Mouse (Mus musculus) kidney, postnatal 36 days (tissue): ENCODE measurements around the gene Scn5a.

ENCODE experiments used
- DNase-seq, 2 experiments: peaks; one replicate each; pipeline ENCODE4 v3.0.0; 2021 to 2022; ENCODE audit warnings: mixed read lengths in 2 of 2

The Scn5a gene

GRCm38 (mm10) chr9:119578636-119579438, at the start of gene Scn5a:
Gene Scn5a (minus strand): TSS chr9:119579016.
- peak in 1 of 2 experiments; percentile 54 for DNase-seq

GRCm38 (mm10) chr9:119627227-119627626, 48.4 kb upstream of the Scn5a start:
- DNase-seq: no peak

- DNase-seq: no peak
Measured at GRCm38 (mm10) chr9:119624151-119624550, 45.3 kb upstream of the Scn5a start.

GRCm38 (mm10) chr9:119614798-119615197, 36.0 kb upstream of the Scn5a start:
- DNase-seq: no peak

- no peak for DNase-seq
Measured at GRCm38 (mm10) chr9:119610563-119611166, 31.8 kb upstream of the Scn5a start.

GRCm38 (mm10) chr9:119606906-119607305, 28.1 kb upstream of the Scn5a start:
- DNase-seq: no peak

- no peak for DNase-seq
Measured at GRCm38 (mm10) chr9:119604607-119605006, 25.8 kb upstream of the Scn5a start.

- DNase-seq: no peak
Measured at GRCm38 (mm10) chr9:119598501-119598900, 19.7 kb upstream of the Scn5a start.

GRCm38 (mm10) chr9:119597332-119597731, 18.5 kb upstream of the Scn5a start:
- no peak for DNase-seq

- DNase-seq: no peak
Measured at GRCm38 (mm10) chr9:119589592-119589991, 10.8 kb upstream of the Scn5a start.

GRCm38 (mm10) chr9:119588763-119589449, 10.1 kb upstream of the Scn5a start:
- DNase-seq: no peak

- DNase-seq: peak; percentile 63 to 85
Measured at GRCm38 (mm10) chr9:119580668-119581067, 1.9 kb upstream of the Scn5a start.

GRCm38 (mm10) chr9:119580187-119580586, 1.4 kb upstream of the Scn5a start:
- no peak for DNase-seq

- no peak for DNase-seq
Measured at GRCm38 (mm10) chr9:119578311-119578635, 543 bp downstream of the Scn5a start.

- DNase-seq: no peak
Measured at GRCm38 (mm10) chr9:119576977-119577376, 1.8 kb downstream of the Scn5a start.

GRCm38 (mm10) chr9:119575732-119576131, 3.1 kb downstream of the Scn5a start:
- DNase-seq: no peak

GRCm38 (mm10) chr9:119574366-119574765, 4.5 kb downstream of the Scn5a start:
- DNase-seq: no peak

GRCm38 (mm10) chr9:119573009-119573408, 5.8 kb downstream of the Scn5a start:
- DNase-seq: no peak

- no peak for DNase-seq
Measured at GRCm38 (mm10) chr9:119571411-119571888, 7.4 kb downstream of the Scn5a start.

- DNase-seq: no peak
Measured at GRCm38 (mm10) chr9:119570652-119571051, 8.2 kb downstream of the Scn5a start.

- no peak for DNase-seq
Measured at GRCm38 (mm10) chr9:119568732-119569131, 10.1 kb downstream of the Scn5a start.

- no peak for DNase-seq
Measured at GRCm38 (mm10) chr9:119567800-119568199, 11.0 kb downstream of the Scn5a start.

- DNase-seq: no peak
Measured at GRCm38 (mm10) chr9:119566214-119566613, 12.6 kb downstream of the Scn5a start.

- DNase-seq: no peak
Measured at GRCm38 (mm10) chr9:119564803-119565202, 14.0 kb downstream of the Scn5a start.
